Mouse (Mus musculus) kidney, adult 2 months (tissue): ENCODE results near the gene Ssr2.

ENCODE experiments used
- CTCF ChIP-seq: fragments of 200-500 bp; conservative IDR thresholded peaks from 2 replicates; pipeline ENCODE4 v1.5.1; 2011; ENCODE audit warnings: low read depth, mild to moderate bottlenecking, control low read depth, low read length, moderate library complexity, mixed read lengths; ENCODE audit not compliant: insufficient read depth, insufficient read length
- POLR2A ChIP-seq: fragments of 200-500 bp; IDR thresholded peaks from one replicate; pipeline ENCODE4 v1.6.1; 2011; ENCODE audit warnings: low read depth, low read length, control low read depth

GRCm38 (mm10) chr3:88578498-88579424 lies 3.1 kb downstream of the Ssr2 start:
- TF ChIP-seq POLR2A, result no peak
- no peak for TF ChIP-seq CTCF
